Mouse (Mus musculus) midbrain, embryonic 16.5 days (tissue): ENCODE results near the gene Gm21987. TPM values are rescaled to one million over a fixed set of nuclear protein-coding genes. Genes with fewer than 3 reads are reported as not detected.
A peak's percentile ranks its signal among the peaks of the same experiment; 100 is the strongest.

ENCODE experiments used
- ATAC-seq: fragments of 200-750 bp; cut with Nextera tagmentation; 2 replicates; pipeline ENCODE4 v1.8.0; 2017; ENCODE audit warnings: moderate TSS enrichment
- H3K27ac ChIP-seq: fragments of 300-500 bp; sonication (generic); 2 replicates; pipeline ENCODE4 v1.5.1; 2014; ENCODE audit warnings: mild to moderate bottlenecking, low read length, mixed read lengths
- H3K27me3 ChIP-seq: fragments of 300-500 bp; sonication (generic); 2 replicates; pipeline ENCODE4 v1.6.1; 2014; ENCODE audit warnings: low read depth, low read length, mixed read lengths; ENCODE audit not compliant: control insufficient read depth, insufficient read depth
- H3K36me3 ChIP-seq: fragments of 300-500 bp; sonication (generic); 2 replicates; pipeline ENCODE4 v1.6.1; 2014; ENCODE audit warnings: mild to moderate bottlenecking, low read length, moderate library complexity, mixed read lengths; ENCODE audit not compliant: control insufficient read depth, insufficient read depth
- H3K4me1 ChIP-seq: fragments of 300-500 bp; sonication (generic); 2 replicates; pipeline ENCODE4 v1.6.1; 2014; ENCODE audit warnings: mild to moderate bottlenecking, low read length, mixed read lengths; ENCODE audit not compliant: control insufficient read depth, insufficient read depth
- H3K4me2 ChIP-seq: fragments of 300-500 bp; sonication (generic); 2 replicates; pipeline ENCODE4 v1.6.1; 2014; ENCODE audit warnings: mild to moderate bottlenecking, low read length, mixed read lengths
- H3K4me3 ChIP-seq: fragments of 300-500 bp; sonication (generic); 2 replicates; pipeline ENCODE4 v1.5.1; 2014; ENCODE audit warnings: low read depth, mild to moderate bottlenecking, low read length, moderate library complexity, mixed read lengths
- H3K9ac ChIP-seq: fragments of 300-500 bp; sonication (generic); 2 replicates; pipeline ENCODE4 v1.6.1; 2014; ENCODE audit warnings: low read depth, low read length, mixed read lengths
- H3K9me3 ChIP-seq: fragments of 300-500 bp; sonication (generic); replicated peaks from 2 replicates; pipeline ENCODE4 v1.6.1; 2014; ENCODE audit warnings: mild to moderate bottlenecking, low read length, mixed read lengths; ENCODE audit not compliant: control insufficient read depth, poor library complexity, severe bottlenecking
- WGBS: fragments of 180-500 bp; shearing (Covaris S2); extraction: QIAGEN DNeasy Blood & Tissue Kit; methylation state at CpG from one replicate; pipeline ENCODE4 v1.1.7; 2014; 5-methylcytosine and 5-hydroxymethylcytosine counted together
- polyA plus RNA-seq: library from polyadenylated mRNA; unstranded; fragments of >200 nt; fragmentation: Nextera tagmentation; extraction: Ambion mirVana; gene quantifications from 2 replicates; pipeline ENCODE4 v1.2.1, GENCODE M21; 2015

Gene Gm21987
- polyA plus RNA-seq, 1 experiment from 2014 or later = not detected

DNA sequence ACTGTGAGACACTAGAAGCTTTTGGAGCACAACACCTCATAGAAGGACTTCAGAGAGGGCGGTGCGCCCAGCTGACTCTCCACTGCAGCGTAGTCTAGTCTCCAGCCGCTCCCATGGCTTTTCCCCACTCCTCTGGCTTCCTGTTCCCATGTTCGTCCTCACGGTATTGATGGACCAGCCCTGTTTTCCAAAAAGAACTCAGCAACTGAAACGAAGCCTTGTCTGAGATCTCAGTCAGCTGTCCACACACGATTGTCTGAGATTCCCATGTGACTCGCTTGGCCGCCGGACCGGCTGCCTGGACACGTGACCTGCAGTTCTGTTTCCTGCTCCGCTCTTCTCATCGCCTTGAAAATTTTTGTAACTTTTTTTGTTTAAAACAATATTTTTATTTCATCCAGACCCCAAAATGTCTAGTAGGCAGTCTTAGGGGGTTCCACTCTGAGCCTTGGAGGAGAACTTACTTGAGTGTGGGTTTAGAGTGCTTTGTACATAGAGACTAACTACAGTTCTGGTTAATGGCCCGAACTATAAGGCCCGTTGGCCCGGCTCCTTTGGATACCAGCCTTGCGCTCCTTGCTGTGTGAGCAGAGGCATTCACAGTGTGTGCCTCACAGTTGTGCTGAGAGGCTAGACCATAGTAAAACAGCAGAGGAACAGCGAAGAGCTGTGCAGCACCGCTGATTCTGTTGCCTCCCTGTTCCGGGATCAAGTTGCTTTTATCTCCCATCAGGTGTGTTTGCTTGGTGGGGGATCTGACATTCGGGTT, 45.5 kb downstream of the Gm21987 start:
- Histone ChIP-seq H3K4me3 (no peak overlapping the region), H3K4me1 (no peaks in the 10 kb centered on the region), H3K9ac (no peak overlapping the region), H3K4me2 (no peak overlapping the region), H3K36me3 (no peaks in the 10 kb centered on the region), H3K27ac (no peak overlapping the region; the same call in 1 of the 2 replicates), H3K27me3 (no peaks in the 10 kb centered on the region), H3K9me3 (no peaks in the 10 kb centered on the region)
- ATAC-seq = no peak
- 81% methylated on average over 23 of the region's 23 CpGs for WGBS

- peaks cover 3% of the 10 kb centered on the region for H3K4me1 ChIP-seq
- no peak overlapping the region for H3K9ac ChIP-seq
- no peak overlapping the region for H3K4me2 ChIP-seq
- no peak overlapping the region for H3K4me3 ChIP-seq
- 90% methylated on average over 8 of the region's 8 CpGs for WGBS
- no peaks in the 10 kb centered on the region for H3K9me3 ChIP-seq
- H3K27me3 ChIP-seq = no peaks in the 10 kb centered on the region
- no peaks in the 10 kb centered on the region for H3K36me3 ChIP-seq
- no peak for ATAC-seq
- H3K27ac ChIP-seq = no peak overlapping the region
These were observed 47.4 kb downstream of the Gm21987 start for GRCm38 (mm10) chr16:38394191-38394618.

DNA sequence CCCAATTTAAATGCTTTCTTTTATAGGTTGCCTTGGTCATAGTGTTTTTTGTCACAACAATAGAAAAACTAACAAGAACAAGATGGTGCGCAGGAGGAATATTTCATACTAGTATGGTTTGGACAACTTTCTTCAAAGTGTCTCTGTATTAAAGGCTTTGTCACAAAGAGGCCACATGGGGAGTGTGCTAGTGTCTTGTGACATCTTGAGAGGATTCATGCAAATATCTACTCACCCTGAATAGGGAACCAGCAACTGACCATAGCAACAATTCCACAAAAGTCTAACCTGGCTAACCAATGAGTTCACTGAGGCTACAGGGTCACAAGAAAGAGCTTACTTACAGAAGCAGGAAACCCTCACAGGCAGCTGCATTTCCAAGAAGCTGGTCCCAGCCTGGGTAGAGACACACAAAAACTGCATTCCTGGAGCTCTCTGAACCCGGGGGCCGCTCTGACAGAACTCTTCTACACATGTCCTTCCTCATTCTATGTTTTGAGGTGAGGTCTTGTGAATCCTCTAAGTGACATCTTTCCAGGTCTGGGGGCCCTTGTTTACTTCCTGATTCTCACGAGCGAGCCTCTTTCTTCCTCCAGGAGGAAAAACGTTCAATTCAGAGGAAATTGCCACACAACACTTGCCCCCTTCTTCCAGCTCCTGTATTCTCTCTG, 48.4 kb downstream of the Gm21987 start:
- Histone ChIP-seq H3K9me3 (no peaks in the 10 kb centered on the region), H3K4me2 (no peak overlapping the region), H3K4me3 (no peak overlapping the region), H3K36me3 (no peaks in the 10 kb centered on the region), H3K27me3 (no peaks in the 10 kb centered on the region), H3K4me1 (peaks cover 13% of the 10 kb centered on the region), H3K9ac (no peak overlapping the region), H3K27ac (no peak overlapping the region)
- WGBS = 64% methylated on average over 6 of the region's 6 CpGs
- no peak for ATAC-seq

- no peak overlapping the region for H3K9ac ChIP-seq
- no peak for ATAC-seq
- 78% methylated on average over 13 of the region's 13 CpGs for WGBS
- no peaks in the 10 kb centered on the region for H3K9me3 ChIP-seq
- H3K27ac ChIP-seq = no peak overlapping the region
- no peak overlapping the region for H3K4me3 ChIP-seq
- no peak overlapping the region for H3K4me2 ChIP-seq
- no peaks in the 10 kb centered on the region for H3K27me3 ChIP-seq
- H3K36me3 ChIP-seq = no peaks in the 10 kb centered on the region
- peaks cover 16% of the 10 kb centered on the region for H3K4me1 ChIP-seq
These were observed 49.3 kb downstream of the Gm21987 start for GRCm38 (mm10) chr16:38396155-38396554.

DNA sequence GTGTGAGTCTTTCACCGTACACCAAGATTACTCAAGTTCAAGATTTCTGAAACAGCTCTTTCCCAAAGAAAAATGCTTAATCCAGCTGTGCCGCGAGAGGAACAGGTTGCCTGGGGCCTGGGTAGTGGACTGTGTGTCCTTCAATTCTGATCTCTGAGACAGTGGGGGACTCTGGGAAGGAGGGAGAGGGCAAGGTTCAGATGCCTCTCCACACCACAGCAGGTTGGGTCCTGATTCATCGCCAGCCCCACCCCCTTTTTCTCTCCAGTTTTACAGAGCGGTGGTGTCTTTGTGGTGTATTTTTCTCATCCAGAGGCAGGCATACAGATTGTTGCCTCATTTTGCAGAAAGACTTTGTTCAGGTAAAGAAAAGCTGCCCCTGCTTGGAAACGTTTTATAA, 51.4 kb downstream of the Gm21987 start:
- H3K9ac ChIP-seq = no peak overlapping the region
- peaks cover 16% of the 10 kb centered on the region for H3K4me1 ChIP-seq
- H3K36me3 ChIP-seq = no peaks in the 10 kb centered on the region
- H3K27ac ChIP-seq = no peak overlapping the region
- H3K4me2 ChIP-seq = no peak overlapping the region
- 92% methylated on average over 6 of the region's 6 CpGs for WGBS
- no peaks in the 10 kb centered on the region for H3K27me3 ChIP-seq
- no peaks in the 10 kb centered on the region for H3K9me3 ChIP-seq
- no peak overlapping the region for H3K4me3 ChIP-seq
- no peak for ATAC-seq

DNA sequence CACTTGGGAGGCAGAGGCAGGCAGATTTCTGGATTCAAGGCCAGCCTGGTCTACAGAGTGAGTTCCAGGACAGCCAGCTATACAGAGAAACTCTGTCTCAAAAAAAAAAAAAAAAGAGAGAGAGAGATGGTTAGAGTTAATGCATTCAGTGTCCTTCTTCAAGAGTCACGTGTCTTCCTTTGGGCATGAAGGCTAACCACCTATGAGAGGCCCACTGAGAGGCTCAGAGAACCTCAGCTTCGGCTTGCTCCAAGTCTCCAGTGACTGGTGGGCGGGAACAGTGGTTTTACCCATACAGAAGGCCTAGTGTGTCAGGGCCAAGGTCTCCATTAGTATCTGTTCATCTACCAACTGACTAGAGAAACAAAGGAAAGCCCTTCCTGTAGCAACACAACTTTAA, 52.2 kb downstream of the Gm21987 start:
- no peak overlapping the region; the same call in 1 of the 2 replicates for H3K9ac ChIP-seq
- peak; percentile 2; the same call in 1 of the 2 replicates for ATAC-seq
- H3K27ac ChIP-seq = peak overlapping the region; percentile 56
- peak overlapping the region; percentile 59; the same call in 1 of the 2 replicates for H3K4me2 ChIP-seq
- WGBS = 65% methylated on average over 3 of the region's 3 CpGs
- no peaks in the 10 kb centered on the region for H3K36me3 ChIP-seq
- H3K27me3 ChIP-seq = no peaks in the 10 kb centered on the region
- no peak overlapping the region for H3K4me3 ChIP-seq
- no peaks in the 10 kb centered on the region for H3K9me3 ChIP-seq
- H3K4me1 ChIP-seq = peaks cover 16% of the 10 kb centered on the region

DNA sequence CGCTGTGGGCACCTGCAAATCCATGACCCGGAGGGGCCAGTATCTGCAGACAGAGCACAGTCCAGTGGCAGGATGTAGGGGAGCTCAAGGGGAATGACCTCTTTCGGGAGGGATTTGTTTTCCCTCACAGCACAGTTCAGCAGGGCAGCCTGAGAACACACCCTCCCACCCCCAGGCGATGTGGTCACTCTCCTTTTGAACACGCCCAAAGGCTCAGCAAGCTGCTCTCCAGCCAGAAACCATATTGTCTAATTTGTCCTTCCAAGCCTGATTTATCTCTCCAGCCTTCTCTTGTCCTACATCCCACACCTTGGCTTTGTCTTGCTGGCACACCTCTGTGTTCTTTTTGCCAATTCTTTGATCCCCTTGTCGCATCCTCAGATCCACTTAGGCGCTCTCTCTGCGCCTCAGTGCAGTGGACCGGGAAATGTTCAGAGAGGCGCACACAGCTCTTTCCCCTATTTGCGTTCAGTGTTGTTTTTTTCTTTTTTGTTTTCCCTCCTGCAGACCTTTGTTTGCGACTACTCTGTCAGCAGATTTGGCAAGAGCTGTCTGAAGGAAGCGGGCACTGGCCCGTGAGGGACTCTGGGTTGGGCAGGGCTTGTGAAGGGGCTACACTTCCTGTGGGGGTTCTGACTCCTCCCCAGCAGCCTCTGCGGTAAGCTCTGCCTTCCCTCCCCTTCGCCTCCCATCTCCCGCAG, 52.8 kb downstream of the Gm21987 start:
- Histone ChIP-seq H3K9me3 (no peaks in the 10 kb centered on the region), H3K9ac (peak overlapping the region; percentile 54), H3K4me1 (peaks cover 16% of the 10 kb centered on the region), H3K4me2 (peak overlapping the region; percentile 59), H3K36me3 (no peaks in the 10 kb centered on the region), H3K27ac (peak overlapping the region; percentile 56), H3K4me3 (peak overlapping the region; percentile 21), H3K27me3 (no peaks in the 10 kb centered on the region)
- peak; percentile 94 for ATAC-seq
- 8% methylated on average over 17 of the region's 17 CpGs for WGBS

DNA sequence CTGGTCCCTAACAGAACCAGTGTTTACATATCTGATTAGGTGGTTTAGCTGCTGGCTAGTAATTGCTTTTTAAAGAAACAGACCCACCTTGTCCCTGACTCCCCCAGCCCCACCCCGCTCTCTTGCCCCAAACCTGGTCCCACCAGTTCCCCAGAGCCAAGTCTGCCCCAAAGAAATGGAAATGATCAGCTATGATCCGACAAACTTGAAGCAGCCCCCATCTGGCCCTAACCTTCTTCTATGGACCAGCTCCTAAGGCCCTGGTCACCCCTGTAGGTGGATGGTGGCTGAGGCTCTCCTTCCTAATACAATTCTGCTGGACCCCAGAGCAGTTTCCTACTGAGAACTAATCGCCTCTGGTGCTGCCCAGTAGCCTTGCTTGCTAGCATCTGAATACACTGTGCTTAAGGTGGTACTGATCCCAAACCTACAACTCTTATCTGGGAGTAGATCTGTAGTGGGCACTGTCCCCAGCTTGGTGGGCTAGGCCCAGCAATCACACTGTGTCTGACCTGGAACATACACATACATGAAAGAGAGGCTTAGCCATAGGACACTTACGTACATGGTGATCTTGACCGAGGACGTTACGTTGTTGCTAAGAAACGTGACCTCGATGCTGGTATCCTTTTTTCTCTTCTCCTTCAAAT, 53.6 kb downstream of the Gm21987 start:
- Histone ChIP-seq H3K36me3 (no peaks in the 10 kb centered on the region), H3K9ac (peak overlapping the region; percentile 54; the same call in 1 of the 2 replicates), H3K4me1 (peaks cover 16% of the 10 kb centered on the region), H3K4me2 (peak overlapping the region; percentile 59), H3K9me3 (no peaks in the 10 kb centered on the region), H3K27ac (peak overlapping the region; percentile 56), H3K27me3 (no peaks in the 10 kb centered on the region), H3K4me3 (peak overlapping the region; percentile 21; the same call in 1 of the 2 replicates)
- peak; percentile 47; the same call in 1 of the 2 replicates for ATAC-seq
- WGBS = 72% methylated on average over 9 of the region's 9 CpGs
